Mouse (Mus musculus) spleen, adult 18-20 months (tissue): ENCODE results near the gene Tor1aip2.

Experiments
- DNase-seq, 2 experiments: peaks; one replicate each; pipeline ENCODE4 v3.0.0; 2022; ENCODE audit warnings: mixed read lengths in 2 of 2

Gene Tor1aip2

DNA sequence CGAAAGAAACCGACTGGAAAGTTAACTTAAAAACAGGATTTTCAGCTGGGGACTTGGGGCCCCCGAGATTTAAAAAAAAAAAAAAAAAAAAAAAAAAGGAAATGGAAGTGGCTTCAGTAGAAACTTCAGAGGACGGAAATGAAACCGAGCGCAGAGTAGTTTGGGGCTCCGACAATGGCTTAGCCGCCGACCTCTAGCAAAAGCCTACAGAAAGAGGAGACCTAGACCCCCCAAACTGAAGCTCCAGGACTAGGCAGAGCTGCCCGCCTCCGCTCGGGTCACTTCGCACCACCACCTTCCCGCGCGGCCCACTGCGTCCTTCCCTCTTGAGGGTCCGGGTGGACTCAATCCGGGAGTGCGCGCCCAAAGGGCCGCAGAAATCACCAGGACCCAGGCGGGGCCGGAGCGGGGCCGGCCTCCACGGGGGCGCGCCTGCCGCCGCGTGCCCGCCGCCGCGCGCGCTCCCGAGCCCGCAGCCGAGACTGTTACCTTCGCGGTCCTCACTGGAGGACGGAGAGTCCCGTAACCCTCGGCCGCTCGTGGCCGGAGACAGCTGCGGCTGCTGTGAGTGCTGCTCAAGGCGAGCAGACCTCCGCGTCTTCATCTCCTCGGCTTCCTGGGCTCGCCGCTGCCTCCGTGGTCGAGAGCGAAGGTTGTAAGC is at the start of gene Tor1aip2:
Gene Tor1aip2 (plus strand): TSS at position 135 of the 661 bp plus-strand sequence.
- DNase-seq, result peak in 1 of 2 experiments; percentile 74

DNA sequence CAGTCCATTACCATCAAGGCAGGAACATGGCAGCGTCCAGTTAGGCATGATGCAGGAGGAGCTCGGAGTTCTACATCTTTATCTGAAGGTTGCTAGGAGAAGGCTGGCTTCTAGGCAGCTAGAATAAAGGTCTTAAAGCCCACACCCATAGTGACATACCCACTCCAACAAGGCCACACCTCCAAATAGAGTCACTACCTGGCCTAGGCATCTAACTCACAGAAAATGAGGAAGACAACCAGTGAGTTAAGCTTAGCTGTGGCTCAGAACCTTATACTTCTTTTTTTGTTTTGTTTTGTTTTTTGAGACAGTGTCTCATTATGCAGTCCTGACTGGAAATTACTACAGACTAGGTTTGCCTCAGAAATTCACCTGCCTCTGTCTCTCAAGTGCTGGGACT is 47.6 kb upstream of the Tor1aip2 start:
- no peak for DNase-seq

DNA sequence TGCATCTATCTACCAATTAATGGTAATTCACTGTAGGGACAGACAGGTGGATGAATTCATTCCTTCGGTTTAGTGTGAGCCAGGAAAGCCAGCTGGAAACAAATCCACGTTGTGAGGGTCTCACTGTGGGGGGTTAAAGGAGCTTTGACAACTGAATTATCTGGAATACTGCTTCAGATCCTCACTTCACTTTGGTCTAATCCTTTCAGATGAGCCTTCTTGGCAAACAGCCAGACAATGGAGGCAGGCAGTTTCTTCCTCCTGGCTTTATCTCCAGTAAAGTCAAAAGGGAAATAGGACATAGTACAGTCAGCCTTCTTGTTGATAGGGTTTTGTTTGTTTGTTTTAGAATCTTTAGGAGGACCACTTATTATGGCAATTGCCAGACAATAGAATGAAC is 45.8 kb upstream of the Tor1aip2 start:
- no peak for DNase-seq

DNA sequence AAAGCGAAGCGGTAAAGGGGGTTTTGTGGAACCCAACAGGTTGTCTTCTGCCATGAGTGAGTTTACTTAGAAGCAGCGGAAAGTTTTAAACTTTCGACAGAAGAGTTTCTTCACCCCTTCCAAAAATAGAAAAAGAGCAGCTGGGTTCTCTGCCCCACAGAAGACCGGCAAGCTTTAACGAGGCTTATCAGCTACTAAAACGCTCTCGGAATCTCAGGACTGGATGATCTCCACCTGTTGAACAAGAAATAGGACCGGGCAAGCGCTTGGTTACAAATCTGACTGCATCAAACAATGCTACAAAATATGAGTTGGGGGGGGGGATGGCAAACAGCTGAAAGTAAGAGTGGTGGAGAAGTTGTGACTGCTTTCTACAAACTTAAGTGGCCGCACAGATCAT is 44.8 kb upstream of the Tor1aip2 start:
- DNase-seq, result no peak

DNA sequence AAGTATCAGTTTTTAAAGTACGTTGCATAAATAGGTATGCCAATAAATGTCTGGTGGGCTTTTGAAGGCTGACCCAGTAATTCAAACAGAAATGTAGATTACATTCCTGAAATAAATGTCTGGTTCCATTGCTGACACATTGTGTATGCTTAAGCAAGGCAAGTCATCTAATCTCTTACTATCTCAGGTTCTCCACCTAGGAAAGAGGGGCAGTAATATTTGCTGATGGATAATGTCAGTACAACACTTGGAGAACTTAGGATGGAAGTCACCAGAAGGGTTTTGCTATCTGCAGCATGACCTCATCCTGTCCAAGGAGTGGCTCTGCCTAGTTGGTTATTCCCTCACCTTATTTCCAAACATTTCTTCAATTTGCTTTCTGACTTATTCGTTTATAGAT is 40.7 kb upstream of the Tor1aip2 start:
- DNase-seq, result no peak

DNA sequence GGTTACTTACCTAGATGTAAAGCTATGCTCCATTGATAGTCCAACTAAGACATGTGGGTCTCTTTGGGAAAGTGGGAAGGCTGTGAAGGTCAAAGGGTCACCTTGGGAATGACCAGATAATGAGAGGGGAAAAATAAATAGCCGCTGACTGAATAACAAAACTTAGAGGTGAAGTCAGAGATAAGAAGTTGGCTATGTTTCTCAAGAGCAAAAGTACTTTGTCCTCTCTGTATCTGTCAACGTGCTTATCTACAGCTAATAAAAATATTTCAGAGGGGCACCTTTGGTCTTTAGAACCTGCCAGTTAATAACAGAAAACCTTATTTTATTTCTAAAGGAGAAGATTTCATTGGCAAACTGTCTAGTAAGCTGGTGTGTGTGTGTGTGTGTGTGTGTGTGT is 39.6 kb upstream of the Tor1aip2 start:
- DNase-seq, result no peak

DNA sequence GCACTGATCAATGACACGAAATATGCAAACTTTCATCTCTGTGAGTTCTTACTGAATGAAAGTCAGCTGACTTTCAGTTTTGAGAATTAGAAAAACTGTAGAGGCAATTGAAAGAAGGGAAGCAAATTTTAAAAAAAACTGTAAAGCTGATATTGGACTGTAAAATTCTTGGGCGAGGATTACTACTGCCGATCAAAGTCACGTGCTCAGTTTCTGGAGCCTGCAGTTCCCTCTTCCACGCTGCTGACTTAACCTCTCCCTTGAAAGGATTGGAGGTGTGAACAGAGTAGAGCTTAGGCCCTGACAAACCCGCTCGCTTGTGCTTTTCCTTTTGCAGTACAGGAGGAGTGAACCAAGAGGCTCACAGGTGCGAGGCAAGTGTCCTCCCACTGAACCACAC is 32.8 kb upstream of the Tor1aip2 start:
- DNase-seq, result no peak

DNA sequence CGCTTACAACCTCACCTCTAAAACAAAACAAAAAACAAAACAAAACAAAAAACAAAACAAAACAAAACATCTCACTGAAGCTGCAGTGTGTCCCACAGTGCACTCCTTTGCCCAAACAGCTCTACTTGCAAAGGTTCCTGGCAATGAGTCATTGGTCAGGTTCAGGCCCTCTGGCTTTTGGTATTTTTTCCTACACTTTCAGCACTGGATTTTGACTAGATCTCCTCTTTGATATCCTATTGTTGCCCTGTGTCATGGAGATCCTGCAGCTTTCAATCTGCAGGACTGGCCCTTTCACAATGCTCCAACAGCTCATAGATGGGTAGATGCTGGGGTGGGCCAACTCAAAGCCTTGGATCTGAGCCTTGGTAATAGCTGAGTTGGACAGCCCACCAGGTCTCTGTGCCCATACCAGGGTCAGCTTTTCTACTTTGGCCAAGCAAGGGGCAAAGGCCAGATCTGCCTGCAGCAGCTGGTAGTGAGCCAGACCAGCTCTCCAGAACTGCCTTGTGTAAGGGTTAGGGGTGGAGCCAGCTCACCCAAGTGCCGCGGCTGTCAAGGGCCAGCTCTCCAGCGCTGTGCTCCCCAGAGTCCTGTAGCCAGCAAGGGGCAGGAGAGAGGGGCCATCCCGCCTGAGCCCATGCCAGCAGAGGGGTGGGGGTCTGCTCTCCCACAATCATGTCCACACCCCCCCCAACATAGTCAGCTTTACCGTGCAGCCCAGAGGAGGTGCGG is 31.8 kb upstream of the Tor1aip2 start:
- no peak for DNase-seq

DNA sequence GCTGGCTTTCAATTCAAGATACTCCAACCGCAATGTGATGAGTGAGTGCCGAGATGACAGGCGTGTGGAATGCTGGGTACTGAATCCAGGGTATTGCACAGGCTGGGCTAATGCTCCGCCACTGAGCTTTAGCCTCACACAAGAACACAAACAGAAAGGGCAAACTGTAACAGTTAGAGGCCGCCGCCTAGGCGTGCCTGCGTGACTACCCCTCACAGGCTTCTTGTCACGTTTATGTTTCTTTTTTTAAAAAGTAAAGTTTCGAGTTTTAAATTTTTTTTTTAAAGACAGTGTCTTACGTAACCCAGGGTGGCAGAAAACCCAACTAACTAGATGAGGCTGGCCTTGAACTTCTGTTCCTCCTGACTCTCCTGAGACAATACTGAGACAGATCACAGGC is 29.3 kb upstream of the Tor1aip2 start:
- no peak for DNase-seq

DNA sequence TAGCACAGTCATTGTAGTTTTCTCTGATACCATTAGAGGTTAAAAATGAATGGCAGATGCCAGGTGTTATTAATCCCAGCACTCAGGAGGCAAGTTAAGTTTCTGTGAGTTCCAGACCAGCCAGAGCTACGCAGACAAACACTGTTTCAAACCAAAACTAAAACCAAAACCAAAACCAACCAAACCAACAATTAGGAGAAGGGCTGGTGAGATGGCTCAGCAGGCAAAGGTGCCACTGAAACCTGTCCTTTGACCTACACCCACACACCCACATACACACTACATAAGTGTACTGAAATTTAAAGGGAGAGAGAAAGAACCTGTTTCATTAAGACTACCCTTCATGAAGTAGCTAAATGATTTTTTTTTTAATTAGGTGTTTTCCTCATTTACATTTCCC is 26.2 kb upstream of the Tor1aip2 start:
- no peak for DNase-seq

DNA sequence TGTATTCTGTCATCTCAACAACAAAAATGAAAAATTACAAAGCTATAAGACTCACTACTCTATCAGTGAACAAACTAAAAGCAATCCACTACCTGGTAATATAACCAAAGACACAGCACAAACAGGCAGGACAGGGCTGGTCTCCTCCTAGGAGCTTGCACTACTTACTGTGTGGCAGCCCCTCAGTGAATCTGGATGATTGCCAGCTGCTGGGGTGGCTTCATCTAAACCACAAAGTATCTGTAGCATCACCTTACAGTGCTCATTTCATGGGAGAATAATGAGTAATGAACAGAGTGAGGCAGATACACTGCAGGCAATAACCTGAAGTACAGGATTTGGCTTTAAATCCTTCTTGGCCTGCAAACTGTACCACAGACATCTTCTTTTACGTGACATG is 15.4 kb upstream of the Tor1aip2 start:
- DNase-seq, result no peak

DNA sequence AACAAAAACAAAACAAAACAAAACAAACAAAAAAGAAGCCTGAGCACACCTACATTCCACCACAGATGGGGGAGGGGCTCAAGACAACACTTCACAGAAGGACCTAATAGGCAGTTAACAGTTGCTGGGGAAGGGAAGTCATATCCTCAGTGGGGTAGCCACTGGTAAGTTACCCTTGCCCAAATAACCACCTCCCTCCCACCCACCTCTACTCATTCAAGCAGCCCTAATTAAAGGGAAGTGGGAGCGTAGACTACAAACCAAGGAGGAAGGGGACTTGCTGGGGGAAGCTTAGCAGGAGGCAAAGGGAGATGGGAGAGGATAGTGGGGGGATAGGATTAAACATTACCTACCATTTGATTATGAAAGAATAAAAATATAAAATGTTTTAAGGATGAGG is 14.8 kb upstream of the Tor1aip2 start:
- DNase-seq, result no peak

DNA sequence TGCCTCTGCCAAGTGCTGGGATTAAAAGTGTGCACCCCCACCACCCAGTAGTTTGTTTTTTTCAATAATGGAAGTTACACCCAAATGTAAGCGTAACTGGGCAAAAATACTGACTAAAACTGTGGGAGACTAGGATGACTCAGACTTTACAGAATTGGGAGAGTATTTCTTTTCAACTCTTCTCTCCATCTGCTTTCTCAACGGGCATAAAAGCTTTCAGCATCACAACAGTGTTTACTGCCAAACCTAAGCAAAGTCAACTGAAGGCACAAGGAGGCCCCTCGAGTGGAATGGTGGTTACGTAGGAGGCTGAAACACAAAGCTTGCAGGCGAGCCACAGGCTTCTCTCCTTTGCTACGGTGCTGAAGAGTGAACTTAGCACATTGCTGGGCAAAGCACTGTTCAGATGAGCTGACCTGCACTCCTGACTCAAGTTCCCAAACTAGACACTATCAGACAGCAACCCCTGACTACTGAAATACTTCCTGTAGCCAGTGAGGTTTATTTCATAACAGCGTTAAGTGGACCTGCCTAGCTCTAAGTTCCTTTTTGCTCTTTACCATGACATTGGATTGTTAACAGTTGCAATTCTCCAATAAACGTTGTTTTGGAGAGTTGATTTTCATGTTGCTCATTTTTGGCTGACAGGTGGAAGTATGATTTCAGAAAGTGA is 10.2 kb upstream of the Tor1aip2 start:
- no peak for DNase-seq

DNA sequence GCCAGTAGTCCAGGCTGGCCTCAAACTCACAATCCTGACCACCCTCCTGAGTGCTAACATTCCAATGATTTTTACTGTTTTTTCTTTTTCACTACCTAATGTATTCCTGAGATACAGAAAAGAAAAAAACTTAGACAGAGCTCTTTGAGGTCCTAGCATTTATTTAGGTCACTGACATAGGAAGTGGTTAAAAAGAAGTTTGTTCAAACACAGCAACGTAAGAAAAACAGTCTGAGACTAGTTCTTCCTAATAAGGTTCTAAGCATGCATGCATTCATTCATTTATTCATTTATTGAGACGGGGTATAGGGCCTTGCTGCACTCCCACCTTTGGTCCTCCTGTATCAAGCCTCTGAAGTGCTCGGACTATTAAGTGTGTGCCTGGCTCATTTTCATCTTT is 7.4 kb upstream of the Tor1aip2 start:
- DNase-seq, result no peak

DNA sequence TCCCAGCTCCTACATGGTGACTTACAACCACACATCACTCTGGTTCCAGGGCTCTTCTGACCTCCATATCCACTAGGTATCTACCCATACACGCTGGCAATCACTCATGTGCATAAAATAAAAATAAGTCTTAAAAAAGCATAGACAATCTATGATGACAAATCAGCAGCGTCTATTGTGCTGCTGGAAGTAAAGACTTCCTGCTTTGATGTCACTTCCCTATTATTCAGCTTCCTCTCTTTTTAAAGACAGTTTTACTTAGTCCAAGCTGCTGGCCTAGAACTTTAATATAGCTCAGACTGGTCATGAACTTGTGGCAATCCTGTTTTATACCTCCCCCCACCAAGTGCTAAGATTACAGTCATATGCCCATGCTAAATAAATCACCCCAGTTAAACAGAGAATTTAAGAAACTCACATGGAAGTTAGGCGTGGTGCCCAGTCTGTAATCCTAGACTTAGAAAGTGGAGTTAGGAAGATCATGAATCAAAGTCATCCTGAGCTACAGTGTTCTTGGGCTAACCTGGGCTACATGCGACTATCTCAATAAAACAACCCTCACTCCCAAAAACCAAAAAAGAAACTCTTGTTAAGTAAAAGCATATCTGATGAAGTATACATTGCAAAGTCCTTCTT is 6.7 kb upstream of the Tor1aip2 start:
- no peak for DNase-seq

DNA sequence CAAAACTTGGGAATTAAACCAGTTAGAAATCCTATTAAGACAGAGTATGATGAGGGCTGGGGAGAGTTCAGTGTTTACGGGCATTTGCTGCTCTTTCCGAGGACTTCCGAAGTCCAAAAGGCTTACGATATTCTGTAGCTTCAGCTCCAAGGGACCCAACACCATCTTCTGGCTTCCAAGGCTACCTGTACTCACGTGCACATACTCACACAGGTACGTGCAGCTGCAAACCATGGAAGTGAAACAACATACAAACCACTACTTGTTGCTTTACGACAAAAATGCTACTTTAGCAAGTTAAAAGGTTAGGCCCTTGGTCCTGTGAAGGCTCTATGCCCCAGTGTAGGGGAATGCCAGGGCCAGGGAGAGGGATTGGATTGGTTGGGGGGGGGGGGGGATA is 1.3 kb upstream of the Tor1aip2 start:
- DNase-seq, result no peak

DNA sequence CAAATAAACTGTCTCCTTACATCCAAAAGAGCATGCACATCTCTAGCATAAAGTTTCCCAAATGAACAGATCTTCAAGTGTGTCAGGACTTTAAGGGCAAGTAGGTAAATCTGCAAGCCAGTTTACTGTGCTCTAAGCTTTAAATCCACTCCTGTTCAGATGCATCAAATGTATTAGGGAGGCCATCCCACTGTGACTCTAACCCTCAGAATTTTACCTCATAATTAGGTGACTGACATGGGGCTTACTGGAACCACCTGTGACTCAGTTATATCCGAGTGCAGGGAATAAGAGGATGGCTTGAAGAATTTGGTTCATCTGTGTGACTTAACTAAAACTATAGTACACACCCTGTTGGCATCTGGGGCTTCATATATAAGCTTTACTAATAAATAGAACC is 542 bp upstream of the Tor1aip2 start:
- no peak for DNase-seq

DNA sequence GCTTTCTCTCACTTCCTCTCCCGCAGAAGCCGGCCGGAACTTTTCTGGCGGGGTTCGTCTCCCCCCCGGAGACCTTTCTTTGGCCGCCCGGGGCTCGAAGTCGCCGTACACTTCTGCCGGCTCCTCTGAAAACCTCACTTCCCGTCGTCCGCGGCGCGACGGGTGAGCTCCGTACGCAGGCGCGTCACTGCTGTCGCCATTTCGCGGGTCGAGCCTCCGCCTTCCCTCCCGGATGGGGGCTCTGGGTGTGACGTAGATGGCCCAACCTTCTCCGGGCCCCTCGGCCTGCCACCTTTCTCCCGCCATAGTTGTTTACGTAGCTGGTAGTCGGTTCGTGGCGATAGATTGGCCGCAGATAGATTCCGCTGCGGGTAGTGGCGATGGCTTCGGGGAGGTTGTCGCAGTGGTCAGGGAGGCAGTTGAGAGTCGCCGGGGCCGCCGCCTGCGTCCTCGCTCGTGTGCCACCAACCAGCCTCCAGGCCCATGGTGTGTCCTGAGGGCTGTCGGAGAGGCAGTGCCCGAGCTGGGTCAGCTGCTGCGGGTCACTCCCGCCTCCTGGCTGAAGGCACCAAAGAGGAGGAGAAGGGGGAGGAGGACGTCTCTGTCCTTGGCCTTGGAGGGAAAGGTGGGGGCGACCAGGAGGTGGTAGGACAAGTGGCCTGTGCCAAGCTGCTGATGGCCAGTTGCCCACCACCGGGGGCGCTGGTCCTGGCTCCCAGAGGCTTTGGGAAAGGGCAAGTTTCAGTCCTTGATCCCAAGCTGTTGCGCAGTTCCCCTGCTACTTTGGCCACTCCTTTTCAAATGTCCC is 931 bp downstream of the Tor1aip2 start, which contains the start of gene Tor1aip1:
Gene Tor1aip1 (minus strand): TSS at position 551 of the 808 bp plus-strand sequence.
- peak; percentile 96 to 97 for DNase-seq

DNA sequence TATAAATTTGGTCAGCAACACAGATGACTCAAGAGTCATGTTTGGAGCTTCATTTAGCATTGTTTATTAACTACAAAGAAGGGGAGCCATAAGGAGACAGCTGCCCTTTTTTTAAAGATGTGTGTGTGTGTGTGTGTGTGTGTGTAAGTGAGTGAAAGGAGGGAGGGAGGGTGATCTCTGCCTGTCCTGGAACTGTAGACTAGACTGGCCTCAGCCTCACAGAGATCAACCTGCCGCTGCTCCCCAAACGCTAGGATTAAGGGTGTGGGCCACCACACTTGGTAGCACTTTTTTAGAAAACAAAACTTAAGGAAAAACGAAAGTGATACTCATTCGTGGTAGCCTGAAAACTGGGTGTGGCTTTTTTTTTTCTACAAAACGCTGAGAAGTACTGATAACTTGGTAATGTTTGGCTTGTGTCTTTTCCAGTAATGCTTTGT is 2.0 kb downstream of the Tor1aip2 start:
- DNase-seq, result peak in 1 of 2 experiments; percentile 24

DNA sequence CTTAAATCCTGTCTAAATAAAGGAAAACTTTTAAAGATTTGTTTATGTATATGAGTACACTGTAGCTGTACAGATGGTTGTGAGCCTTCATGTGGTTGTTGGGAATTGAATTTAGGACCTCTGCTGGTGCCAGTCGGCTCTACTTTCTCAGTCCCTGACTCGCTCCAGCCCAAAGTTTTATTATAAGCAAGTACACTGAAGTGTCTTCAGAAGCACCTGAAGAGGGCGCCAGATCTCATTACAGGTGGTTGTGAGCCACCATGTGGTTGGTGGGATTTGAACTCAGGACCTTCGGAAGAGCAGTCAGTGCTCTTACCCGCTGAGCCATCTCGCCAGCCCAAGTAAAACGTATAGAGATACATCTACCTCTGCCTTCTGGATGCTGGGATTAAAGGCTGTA is 4.8 kb downstream of the Tor1aip2 start:
- DNase-seq, result peak in 1 of 2 experiments; percentile 11

DNA sequence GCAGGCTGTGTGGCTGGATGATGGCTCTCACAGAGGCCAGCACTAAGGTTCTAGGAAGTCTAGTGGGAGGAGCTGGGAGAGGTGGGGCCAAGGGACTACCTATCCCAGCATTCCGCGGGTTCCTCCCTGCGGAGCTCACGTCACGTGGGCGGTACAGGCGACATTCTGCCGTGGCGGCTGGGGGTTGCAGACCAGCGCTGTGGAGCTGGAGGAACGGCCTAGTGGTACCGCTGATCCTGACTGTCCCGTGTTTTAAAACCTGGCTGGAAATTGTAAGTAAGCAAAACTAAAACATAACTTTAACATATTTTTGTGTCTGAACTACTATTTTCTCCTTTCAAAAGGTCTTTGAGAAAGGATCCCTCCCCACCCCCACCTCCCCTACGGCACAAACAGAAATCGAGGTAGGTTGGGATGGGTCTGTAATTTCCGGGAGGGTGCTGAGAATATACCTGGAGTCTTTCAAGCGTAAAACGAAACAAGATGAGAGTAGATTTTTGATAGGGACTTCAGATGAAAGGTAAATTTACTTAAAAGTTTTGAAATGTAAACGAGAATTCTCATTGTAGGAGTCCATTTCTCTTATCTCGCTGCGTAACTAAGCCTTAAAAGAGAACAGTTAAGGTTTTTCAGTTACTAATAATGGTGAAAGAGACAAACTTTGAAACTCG is 5.7 kb downstream of the Tor1aip2 start:
- DNase-seq, result peak; percentile 80 to 81
